Mouse (Mus musculus): ENCODE results near the gene Kctd18.
"Not testable (repeated sequence)": the region's sequence is repeated elsewhere in the genome, so short reads cannot be mapped to it uniquely, and the experiment has no call there.

Kctd18 gene

GRCm38 (mm10) chr1:58018856-58019255 lies at the start of gene Kctd18:
Kctd18 (minus strand) TSS chr1:58018956.
- no peak for DNase-seq (ENCODE audit: low read depth in 2 of 2, low spot score in 2 of 2)

GRCm38 (mm10) chr1:58065606-58066005 lies 46.9 kb upstream of the Kctd18 start:
- no peak for DNase-seq (ENCODE audit: low read depth in 2 of 2, low spot score in 2 of 2)

GRCm38 (mm10) chr1:58065151-58065550 lies 46.4 kb upstream of the Kctd18 start:
- DNase-seq (ENCODE audit: low read depth in 2 of 2, low spot score in 2 of 2): no peak

- no peak for DNase-seq (ENCODE audit: low read depth in 2 of 2, low spot score in 2 of 2)
These were observed 43.4 kb upstream of the Kctd18 start for GRCm38 (mm10) chr1:58062131-58062530.

- no peak for DNase-seq (ENCODE audit: low read depth in 2 of 2, low spot score in 2 of 2)
These were observed 40.1 kb upstream of the Kctd18 start for GRCm38 (mm10) chr1:58058846-58059245.

- DNase-seq (ENCODE audit: low read depth in 2 of 2, low spot score in 2 of 2): no peak
These were observed 38.2 kb upstream of the Kctd18 start for GRCm38 (mm10) chr1:58056939-58057338.

- DNase-seq (ENCODE audit: low read depth in 2 of 2, low spot score in 2 of 2): no peak
These were observed 37.5 kb upstream of the Kctd18 start for GRCm38 (mm10) chr1:58056074-58056807.

GRCm38 (mm10) chr1:58055598-58055997 lies 36.8 kb upstream of the Kctd18 start:
- no peak for DNase-seq (ENCODE audit: low read depth in 2 of 2, low spot score in 2 of 2)

GRCm38 (mm10) chr1:58049126-58049525 lies 30.4 kb upstream of the Kctd18 start:
- DNase-seq (ENCODE audit: low read depth in 2 of 2, low spot score in 2 of 2): no peak

- no peak for DNase-seq (ENCODE audit: low read depth in 2 of 2, low spot score in 2 of 2)
These were observed 28.1 kb upstream of the Kctd18 start for GRCm38 (mm10) chr1:58046721-58047290.

GRCm38 (mm10) chr1:58045546-58045945 lies 26.8 kb upstream of the Kctd18 start:
- no peak for DNase-seq (ENCODE audit: low read depth in 2 of 2, low spot score in 2 of 2)

- no peak for DNase-seq (ENCODE audit: low read depth in 2 of 2, low spot score in 2 of 2)
These were observed 26.3 kb upstream of the Kctd18 start for GRCm38 (mm10) chr1:58045076-58045475.

- DNase-seq (ENCODE audit: low read depth in 2 of 2, low spot score in 2 of 2): not testable (repeated sequence)
These were observed 18.6 kb upstream of the Kctd18 start for GRCm38 (mm10) chr1:58037306-58037705.

- peak; percentile 21 to 24 for DNase-seq (ENCODE audit: low read depth in 2 of 2, low spot score in 2 of 2)
These were observed 12.5 kb upstream of the Kctd18 start for GRCm38 (mm10) chr1:58031160-58031769.

- DNase-seq (ENCODE audit: low read depth in 2 of 2, low spot score in 2 of 2): no peak
These were observed 11.6 kb upstream of the Kctd18 start for GRCm38 (mm10) chr1:58030156-58030871.

GRCm38 (mm10) chr1:58029636-58030117 lies 10.9 kb upstream of the Kctd18 start, which contains the start of gene Aox1:
Aox1 (plus strand) TSS chr1:58029931.
- no peak for DNase-seq (ENCODE audit: low read depth in 2 of 2, low spot score in 2 of 2)

GRCm38 (mm10) chr1:58027707-58028106 lies 9.0 kb upstream of the Kctd18 start:
- DNase-seq (ENCODE audit: low read depth in 2 of 2, low spot score in 2 of 2): no peak

- not testable (repeated sequence) for DNase-seq (ENCODE audit: low read depth in 2 of 2, low spot score in 2 of 2)
These were observed 12.4 kb downstream of the Kctd18 start for GRCm38 (mm10) chr1:58006388-58006787.

GRCm38 (mm10) chr1:57998146-57998545 lies 20.6 kb downstream of the Kctd18 start:
- DNase-seq (ENCODE audit: low read depth in 2 of 2, low spot score in 2 of 2): no peak

GRCm38 (mm10) chr1:57996133-57996615 lies 22.6 kb downstream of the Kctd18 start:
- DNase-seq (ENCODE audit: low read depth in 2 of 2, low spot score in 2 of 2): no peak

- peak; percentile 80 to 89 for DNase-seq (ENCODE audit: low read depth in 2 of 2, low spot score in 2 of 2)
These were observed 23.2 kb downstream of the Kctd18 start, which contains the start of gene Sgo2a for GRCm38 (mm10) chr1:57995432-57996132. Sgo2a (plus strand) TSS chr1:57995971.

Data from CD8-positive naive resting alpha-beta T cell, adult 2 months (primary cell).